Mouse (Mus musculus) heart, adult 9 months (tissue): ENCODE measurements around the gene Ccdc85b.
A peak's percentile ranks its signal among the peaks of the same experiment; 100 is the strongest.

Experiments used
- DNase-seq, 2 experiments: peaks; one replicate each; pipeline ENCODE4 v3.0.0; 2022; ENCODE audit warnings: low spot score in 2 of 2

Ccdc85b gene

DNA sequence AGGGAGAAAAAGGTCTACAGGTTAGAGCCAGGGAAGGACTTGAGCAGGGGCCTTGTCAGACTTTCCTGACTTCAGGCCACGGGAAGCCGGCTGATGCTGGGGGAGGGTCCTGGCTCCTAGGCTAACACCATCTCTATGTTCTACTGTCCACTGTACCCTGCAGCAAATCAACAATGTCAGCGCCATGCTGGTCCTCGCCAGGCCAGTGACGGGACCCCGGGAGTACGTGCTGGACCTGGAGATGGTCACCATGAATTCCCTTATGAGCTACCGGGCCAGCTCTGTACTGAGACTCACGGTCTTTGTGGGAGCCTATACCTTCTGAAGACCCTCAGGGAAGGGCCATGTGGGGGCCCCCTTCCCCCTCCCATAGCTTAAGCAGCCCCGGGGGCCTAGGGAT is 23.7 kb upstream of the Ccdc85b start:
- no peak for DNase-seq

DNA sequence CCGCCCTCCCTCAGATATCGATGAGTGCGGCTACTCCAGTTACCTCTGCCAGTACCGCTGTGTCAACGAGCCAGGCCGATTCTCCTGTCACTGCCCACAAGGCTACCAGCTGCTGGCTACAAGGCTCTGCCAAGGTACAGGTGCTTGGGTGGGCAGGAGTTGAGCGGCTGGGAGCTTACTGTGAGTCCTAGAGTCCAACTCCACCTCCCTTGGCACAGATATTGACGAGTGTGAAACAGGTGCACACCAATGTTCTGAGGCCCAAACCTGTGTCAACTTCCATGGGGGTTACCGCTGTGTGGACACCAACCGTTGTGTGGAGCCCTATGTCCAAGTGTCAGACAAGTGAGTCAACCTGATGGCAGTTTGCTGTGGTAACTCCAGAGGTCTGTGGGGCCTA is 22.3 kb upstream of the Ccdc85b start:
- DNase-seq: no peak

DNA sequence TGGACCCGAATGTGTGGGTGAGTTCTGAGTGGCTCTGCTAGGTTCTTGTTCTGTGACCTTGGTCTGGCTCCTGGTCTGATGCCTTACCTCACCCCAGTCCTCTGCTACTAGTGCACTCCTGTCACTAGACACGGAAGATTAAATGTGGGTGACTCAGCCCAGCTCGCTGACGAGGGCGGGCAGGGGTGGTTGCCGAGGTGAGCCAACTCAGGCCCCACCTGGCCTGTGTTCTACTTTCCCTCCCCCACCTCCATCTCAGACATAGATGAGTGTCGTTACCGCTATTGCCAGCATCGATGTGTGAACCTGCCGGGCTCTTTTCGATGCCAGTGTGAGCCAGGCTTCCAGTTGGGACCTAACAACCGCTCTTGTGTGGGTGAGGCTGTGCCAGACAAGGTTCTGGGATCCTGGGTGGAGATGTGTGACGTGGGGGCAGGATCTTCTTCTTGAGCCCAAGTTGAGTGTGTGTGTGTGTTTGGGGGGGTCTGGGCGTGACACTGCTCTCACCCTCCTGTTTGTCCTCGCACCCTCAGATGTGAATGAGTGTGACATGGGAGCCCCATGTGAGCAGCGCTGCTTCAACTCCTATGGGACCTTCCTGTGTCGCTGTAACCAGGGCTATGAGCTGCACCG is 20.1 kb upstream of the Ccdc85b start:
- no peak for DNase-seq

DNA sequence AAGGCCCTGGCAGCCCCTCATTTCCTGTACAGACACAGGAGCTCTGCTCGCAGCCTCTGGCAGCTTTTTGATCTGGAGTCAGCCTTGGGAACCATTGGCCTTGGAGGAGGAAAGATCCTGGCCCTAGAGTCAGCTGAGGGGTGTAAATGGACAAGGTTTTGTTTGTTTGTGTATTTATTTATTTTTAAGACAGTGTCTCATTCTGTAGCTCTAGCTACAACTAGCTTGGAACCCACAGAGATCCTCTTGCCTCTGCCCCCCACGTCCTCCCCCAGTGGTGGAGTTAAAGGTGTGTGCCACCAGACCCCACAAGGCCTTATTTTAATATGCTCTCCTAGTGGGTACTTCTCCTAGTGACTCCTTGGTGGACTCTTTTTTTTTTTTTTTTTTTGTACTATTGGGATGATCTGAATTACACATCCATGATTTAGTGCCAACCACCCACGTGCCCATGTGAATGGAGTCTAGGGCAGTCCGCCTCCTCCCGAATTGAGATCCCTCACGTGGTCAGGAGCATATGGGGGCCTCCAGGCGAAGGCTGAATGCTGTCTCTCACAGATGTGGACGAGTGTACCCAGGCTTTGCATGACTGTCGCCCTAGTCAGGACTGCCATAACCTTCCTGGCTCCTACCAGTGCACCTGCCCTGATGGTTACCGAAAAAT is 19.4 kb upstream of the Ccdc85b start:
- no peak for DNase-seq

DNA sequence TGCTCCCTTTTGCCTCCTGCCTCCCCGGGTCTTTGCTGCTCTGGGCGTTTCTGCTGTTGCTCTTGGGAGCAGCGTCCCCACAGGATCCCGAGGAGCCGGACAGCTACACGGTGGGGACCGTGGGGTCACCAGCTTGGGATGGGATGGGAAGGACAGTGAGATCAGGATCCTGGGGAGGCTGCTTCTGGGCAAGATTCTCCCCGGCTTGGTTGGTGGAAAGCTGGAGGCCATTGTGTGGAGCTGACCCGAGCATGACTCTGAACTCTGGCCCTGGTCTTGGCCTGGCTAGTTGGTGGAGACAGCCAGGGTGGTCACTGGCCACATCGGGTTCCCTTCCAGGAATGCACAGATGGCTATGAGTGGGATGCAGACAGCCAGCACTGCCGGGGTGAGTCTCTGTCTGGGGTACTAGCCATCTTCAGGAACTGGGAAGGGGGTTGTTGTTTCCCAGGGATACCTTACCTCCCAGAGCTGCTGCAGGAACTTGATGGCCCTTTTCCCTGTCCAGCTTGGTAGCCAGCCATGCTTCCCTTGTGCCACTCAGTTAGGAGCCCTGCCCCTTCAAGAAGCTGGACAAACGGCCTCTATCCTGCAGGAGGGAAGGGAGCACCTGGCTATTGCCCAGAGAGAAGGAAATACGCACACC is 17.5 kb upstream of the Ccdc85b start:
- no peak for DNase-seq

DNA sequence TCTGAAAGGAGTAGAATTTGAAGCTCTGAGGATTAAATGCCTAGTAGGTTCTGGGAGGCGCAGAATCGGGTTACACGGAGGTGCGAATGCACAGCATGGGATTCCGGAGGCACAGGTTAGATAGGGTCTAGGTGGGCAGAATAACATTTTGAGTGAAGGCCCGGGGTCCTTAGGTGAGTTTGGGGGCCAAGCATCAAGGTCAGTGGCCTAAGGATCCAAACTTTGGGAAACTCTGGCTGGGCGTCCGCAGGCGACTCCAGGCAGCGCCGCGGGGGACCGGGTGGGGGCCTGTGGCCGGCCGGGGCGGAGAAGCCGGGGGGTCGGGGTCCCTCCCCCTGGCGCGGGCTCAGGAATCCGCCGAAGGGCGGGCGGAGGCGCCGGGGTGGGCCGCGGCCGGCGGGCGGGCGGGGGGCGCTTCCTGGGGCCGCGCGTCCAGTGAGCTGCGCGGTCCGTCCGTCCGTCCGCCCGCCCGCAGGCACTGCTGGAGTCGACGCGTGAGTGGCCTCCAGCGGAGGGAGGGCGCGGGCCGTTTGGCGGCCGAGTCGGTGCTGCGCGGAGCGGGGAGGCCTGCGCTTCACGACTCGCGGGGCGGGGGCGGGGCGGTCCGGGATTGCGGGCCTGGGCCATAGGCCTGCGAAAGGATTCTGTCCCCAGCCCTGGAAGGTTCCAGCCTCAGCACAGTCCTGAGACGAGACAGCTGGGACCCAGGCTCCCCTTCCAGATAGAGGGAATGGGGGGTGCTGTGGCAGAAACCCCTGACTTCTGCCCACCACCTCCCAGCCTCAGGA is 16.8 kb upstream of the Ccdc85b start:
- peak in 1 of 2 experiments; percentile 37 for DNase-seq

DNA sequence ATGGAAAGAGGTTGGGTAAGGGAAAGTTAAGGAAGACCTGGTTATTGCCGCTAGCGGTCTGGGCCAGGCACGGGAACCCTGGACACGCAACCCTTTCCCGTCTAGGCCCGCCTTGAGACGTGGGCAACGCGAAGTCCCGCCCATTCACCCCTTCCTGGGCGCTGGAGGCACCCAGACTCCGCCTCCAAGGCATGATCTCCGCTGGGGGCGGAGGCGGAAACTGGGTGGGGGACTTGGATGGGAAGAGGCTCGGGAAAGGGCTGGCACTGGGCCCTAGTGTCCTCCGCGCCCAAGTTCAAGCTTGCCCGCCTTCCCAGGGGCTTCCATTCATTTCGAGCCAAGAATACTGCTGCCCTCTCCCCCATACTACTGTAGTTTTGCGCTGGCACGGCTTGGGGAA is 16.0 kb upstream of the Ccdc85b start, which contains the start of gene Efemp2:
Efemp2 (plus strand) TSS at position 235 of the 400 bp plus-strand sequence.
- peak; percentile 83 to 89 for DNase-seq

DNA sequence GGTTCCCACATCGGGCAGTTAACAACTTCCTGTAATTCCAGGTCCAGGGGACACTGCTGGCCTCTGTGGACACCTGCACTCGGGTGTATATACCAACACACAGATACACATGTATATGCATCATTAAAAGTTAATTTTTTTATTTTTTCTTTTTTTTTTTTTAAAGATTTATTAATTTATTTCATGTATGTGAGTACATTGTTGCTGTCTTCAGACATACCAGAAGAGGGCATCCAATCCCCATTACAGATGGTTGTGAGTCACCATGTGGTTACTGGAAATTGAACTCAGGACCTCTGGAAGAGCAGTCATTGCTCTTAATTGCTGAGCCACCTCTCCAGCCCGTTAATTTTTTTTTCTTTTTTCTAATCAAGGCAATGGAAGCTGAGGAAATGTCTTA is 15.2 kb upstream of the Ccdc85b start:
- no peak for DNase-seq

DNA sequence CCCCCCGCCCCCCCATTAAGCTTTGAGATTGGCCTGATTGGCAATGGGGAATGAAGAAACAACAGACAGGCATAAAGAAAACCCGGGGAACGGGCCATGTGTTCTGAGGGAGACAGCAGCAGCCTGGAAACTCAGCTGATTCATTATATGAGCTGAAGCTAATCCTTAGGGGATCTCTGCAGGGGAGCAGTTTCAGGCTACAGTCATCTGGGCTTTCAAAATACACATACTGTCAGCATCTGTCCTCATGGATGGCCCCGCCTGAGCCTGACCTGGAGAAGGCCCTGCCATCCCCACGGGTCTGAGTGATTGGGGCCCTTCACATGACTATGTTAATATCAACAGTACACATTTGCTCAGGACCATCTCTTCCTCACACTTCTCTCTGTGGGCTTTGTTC is 14.2 kb upstream of the Ccdc85b start:
- no peak for DNase-seq

DNA sequence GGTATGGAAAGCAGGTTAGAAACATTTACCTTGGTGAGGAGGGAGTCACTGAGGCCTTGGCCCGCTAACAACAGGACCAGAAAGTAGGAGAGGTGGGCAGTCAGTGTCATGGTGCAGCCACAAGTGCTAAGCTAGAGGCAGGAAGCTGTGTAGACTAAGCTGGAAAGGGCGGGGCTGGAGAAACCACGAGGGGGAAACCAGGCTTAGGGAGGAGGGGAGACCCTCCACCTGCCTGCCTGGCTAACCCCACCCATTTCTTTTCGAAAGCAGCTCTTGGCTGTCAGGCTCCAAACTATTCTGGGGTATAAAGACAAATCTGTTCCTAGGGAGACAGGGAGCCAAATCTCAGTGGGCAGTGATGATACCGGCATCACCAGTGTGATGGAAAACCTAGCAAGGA is 10.7 kb upstream of the Ccdc85b start, which contains the start of gene Ctsw:
Ctsw (minus strand) TSS at position 134 of the 400 bp plus-strand sequence.
- DNase-seq: no peak

DNA sequence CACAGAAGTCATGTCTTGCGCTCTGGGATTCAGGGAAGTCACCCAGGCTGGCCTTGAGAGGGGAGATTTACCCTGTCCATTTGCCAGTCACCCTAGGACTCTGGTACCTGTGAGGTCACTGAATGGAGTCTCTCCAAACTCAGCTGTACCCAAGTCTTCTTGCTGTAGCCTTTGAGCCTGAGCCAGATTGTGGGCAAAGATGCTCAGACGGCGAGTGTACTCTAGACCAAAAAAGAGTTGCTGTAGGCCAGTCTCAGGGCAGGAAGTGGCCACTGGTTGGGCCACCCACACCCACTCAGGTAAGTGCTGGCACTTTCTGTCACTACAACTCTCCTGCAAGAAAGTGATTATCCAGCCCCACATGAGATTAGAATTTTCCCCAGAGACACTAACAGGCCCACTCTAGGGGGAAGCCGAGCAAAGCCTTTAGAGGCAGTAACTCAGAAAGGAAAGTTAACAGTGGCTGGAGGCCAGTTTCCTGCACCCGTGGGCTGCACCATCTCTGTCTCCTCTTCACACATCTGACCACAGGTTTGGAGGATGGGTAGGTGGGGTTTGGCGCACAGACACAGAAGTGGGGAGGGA is 9.3 kb upstream of the Ccdc85b start:
- DNase-seq: no peak

DNA sequence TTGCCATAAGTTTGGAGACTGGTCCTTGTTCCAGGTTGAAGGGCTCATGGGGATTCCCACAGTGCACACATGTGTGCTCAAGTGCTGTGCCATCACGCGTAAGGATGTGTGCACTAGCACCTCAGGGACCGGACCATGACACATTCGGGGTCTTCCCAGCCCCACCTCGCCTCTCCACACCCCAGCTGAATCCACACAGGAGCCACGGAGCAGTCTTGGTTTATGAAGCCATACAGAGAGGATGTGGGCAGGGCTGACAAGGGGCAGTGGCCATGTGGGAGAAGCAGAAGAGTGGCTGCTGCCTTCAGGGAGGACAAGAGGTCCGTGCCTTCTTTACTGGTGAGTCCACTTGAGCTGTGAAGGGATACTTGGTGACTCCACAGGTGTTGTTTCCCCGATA is 7.3 kb upstream of the Ccdc85b start:
- DNase-seq: no peak

DNA sequence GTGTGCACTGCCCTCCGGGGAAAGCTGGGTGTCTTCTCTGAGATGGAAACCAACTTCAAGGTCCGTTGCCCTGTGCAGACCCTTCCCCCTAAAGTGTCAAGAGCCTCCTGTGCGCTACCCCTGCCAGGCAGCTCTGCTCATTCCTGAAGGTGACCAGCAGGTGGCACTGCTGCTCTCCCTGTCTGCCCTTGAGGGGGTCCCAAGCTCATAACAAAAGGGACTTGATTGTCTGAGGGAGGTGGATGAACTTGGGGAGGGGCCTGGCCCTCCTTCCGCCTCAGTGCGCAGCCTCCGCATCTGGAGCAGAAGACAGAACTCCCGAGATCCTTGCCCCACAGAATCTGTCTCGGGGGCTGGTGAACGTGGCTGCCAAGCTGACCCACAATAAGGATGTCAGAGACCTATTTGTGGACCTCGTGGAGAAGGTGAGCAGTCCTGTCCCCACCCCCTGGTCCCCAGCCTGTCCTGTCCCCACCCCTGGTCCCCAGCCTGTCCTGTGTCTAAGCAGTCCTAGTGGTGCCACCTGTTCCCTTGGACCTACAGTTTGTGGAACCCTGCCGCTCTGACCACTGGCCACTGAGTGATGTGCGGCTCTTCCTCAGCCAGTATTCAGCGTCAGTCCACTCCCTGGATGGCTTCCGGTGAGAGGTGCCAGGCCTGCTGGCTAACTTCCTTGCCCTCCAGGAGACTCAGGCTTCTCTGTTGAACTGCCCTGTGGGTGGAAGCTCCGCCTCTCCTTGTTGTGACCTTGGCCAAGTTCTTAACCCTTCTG is 6.3 kb upstream of the Ccdc85b start:
- DNase-seq: peak in 1 of 2 experiments; percentile 42

DNA sequence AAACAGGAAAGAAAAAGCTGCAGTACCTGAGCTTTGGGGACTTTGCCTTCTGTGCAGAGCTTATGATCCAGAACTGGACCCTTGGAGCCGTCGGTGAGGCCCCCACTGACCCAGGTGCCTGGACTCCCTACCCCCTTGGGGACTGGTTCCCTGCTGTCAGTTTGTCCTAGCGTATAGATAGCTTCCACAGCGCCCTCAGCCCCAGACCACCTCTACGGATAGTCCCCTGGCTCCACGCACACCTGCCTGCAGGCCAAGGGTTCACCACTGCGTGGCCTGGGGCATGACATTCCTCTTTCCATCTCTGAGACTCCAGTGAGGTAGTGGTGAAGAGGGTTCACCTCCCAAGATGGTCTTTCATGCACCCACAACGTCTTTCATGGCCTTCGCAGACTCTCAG is 5.5 kb upstream of the Ccdc85b start:
- no peak for DNase-seq

DNA sequence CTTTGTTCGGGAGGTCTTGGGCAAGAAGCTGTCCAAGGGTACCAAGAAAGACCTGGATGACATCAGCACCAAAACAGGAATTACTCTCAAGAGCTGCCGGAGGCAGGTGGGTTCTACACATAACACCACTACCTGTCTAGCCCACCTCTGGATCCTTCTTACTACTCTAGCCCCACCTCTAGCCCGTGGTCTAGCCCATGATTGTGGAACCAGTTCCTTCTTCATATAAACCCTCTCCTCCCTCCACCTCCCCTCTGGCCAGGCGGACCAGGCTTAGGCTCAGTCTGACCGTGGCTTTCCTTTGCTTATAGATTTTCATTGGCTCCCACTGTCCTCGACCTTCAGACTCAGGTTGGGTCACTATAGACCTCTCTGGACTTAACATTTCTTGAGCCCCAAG is 3.7 kb upstream of the Ccdc85b start:
- no peak for DNase-seq

DNA sequence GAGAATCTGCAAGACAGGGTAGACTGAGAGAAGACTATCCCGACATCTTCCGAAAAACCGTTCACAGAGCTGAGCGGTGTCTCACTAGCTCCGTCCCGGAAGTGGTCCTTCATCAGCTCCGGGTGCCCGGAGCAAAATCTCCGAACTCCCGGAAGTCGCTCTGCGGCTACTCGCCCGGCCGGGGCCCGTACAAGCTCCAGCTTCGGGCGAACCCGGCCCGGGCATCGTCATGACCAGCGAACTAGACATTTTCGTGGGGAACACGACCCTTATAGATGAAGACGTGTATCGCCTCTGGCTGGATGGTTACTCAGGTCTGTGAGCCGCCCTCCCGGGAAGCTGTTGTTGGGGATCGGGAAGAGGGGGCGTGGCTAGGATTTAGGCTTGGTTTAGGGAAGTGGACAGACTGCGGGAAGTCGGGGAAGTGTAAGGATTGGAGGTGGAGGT is 2.8 kb upstream of the Ccdc85b start, which contains the start of gene Fibp:
Fibp (plus strand) TSS at position 151 of the 447 bp plus-strand sequence.
- DNase-seq: peak; percentile 87 to 88

DNA sequence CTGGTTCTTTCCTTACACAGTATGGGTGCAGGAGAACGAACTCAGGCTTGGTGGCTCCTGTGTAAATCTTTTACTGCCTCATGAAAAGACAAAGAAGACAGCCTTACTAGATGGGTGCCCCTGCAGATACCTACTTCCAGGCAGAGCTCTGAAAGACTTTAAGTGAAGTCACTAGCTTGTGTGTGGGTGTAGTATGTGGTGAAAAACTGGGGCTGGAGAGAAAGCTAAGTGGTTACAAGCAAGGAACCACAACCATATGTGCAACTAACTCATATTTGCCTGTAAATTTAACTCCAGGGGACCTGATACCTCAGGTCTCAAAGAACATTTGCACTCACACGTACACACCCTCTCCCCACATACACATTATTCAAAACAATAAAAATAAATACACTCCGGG is 2.2 kb upstream of the Ccdc85b start:
- DNase-seq: no peak

DNA sequence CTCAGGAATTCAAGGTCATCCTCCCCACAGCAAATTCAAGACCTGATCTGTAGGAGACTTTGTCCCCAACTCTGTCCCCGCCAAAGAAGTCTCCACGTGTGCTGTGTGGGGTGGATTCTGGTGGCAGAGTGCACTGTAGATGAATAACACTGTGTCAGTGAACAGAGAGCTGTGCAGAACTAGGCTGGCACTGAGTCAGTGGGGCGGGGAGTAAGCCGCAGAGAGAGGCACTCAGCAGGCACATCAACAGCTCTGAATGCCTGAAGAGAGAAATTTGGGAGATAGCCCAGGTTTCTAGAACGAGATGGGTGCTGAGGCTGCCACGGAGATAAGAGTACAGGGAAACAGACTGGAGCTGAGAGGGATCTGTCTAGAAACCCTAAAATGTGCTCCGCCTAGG is 1.3 kb upstream of the Ccdc85b start:
- DNase-seq: no peak

DNA sequence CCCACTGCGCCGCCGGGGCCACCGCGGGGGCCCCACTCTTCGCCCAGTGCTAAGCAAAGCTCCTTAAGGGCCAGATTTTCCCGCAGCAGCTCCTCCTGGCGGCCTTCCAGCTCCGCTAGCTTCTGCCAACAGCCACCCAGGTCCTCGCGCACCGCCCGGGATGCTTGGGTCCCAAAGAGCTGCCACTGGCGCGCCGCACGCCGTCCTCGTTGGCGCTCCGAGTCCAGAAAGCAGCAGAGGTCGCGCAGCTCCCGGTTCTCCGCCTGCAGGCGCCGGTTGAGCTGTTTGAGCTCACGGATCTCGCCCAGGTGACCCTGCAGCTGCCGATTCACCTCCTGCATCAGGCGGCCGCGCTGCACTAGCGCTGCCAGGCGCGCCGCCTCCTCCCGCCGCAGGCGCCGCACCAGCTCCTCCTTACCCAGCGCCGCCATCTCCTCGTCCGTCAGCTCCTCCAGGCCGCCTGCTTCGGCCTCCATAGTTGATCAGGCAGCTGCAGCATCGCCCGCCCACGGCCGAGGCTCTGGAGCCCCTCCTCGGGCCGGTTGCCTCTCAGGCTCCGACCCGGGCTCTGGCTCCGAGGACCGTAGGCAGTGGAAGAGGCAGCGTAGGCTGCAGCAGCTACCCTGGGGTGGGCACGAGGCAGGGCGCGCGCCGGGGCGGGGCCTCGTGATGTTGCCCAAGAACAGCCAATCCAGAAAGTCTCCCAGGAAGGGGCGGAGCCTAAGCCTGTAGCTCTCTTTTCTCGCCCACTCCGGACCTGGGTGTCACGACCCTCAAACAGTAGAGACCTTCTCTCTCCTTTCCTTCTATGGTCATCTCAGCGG is 560 bp downstream of the Ccdc85b start:
- DNase-seq: peak; percentile 97 to 98
